Mouse (Mus musculus) stomach, embryonic 14.5 days (tissue): Measurements from ENCODE around the gene Aph1b. TPM values are rescaled to one million over a fixed set of nuclear protein-coding genes. Genes with fewer than 3 reads are reported as not detected.
"Not testable (repeated sequence)": the region's sequence is repeated elsewhere in the genome, so short reads cannot be mapped to it uniquely, and the experiment has no call there.

Experiments used
- ATAC-seq: fragments of 200-750 bp; cut with Nextera tagmentation; 2 replicates; pipeline ENCODE4 v1.8.0; 2017; ENCODE audit warnings: low read depth, moderate TSS enrichment; ENCODE audit not compliant: insufficient number of reproducible peaks, insufficient read depth, low FRiP score
- H3K27ac ChIP-seq: fragments of 300-500 bp; sonication (generic); 2 replicates; pipeline ENCODE4 v1.5.1; 2014; ENCODE audit warnings: mild to moderate bottlenecking, low read length, moderate library complexity, mixed read lengths
- H3K27me3 ChIP-seq: fragments of 300-500 bp; sonication (generic); 2 replicates; pipeline ENCODE4 v1.6.1; 2014; ENCODE audit warnings: low read length, control low read depth, mixed read lengths; ENCODE audit not compliant: control insufficient read depth, insufficient read depth
- H3K36me3 ChIP-seq: fragments of 300-500 bp; sonication (generic); 2 replicates; pipeline ENCODE4 v1.6.1; 2014; ENCODE audit warnings: mild to moderate bottlenecking, control low read depth, low read length, moderate library complexity, mixed read lengths; ENCODE audit not compliant: control insufficient read depth, insufficient read depth
- H3K4me1 ChIP-seq: fragments of 300-500 bp; sonication (generic); 2 replicates; pipeline ENCODE4 v1.6.1; 2014; ENCODE audit warnings: low read length, control low read depth, mixed read lengths; ENCODE audit not compliant: control insufficient read depth, insufficient read depth
- H3K4me2 ChIP-seq: fragments of 300-500 bp; sonication (generic); replicated peaks from 2 replicates; pipeline ENCODE4 v1.6.1; 2014; ENCODE audit warnings: low read depth, low read length, control low read depth
- H3K4me3 ChIP-seq: fragments of 300-500 bp; sonication (generic); 2 replicates; pipeline ENCODE4 v1.5.1; 2014; ENCODE audit warnings: low read depth, low read length, control low read depth
- H3K9ac ChIP-seq: fragments of 300-500 bp; sonication (generic); replicated peaks from 2 replicates; pipeline ENCODE4 v1.6.1; 2014; ENCODE audit warnings: low read depth, mild to moderate bottlenecking, control low read depth, low read length, moderate library complexity, mixed read lengths
- H3K9me3 ChIP-seq: fragments of 300-500 bp; sonication (generic); 2 replicates; pipeline ENCODE4 v1.6.1; 2016; ENCODE audit warnings: low read depth, low read length, control low read depth; ENCODE audit not compliant: control insufficient read depth
- WGBS: fragments of 180-500 bp; shearing (Covaris S2); extraction: QIAGEN DNeasy Blood & Tissue Kit; methylation state at CpG from one replicate; pipeline ENCODE4 v1.1.7; 2014; 5-methylcytosine and 5-hydroxymethylcytosine counted together
- polyA plus RNA-seq: library from polyadenylated mRNA; unstranded; fragments of >200 nt; fragmentation: Nextera tagmentation; extraction: Ambion mirVana; gene quantifications from 2 replicates; pipeline ENCODE4 v1.2.1, GENCODE M21; 2014

Aph1b gene
- 11.7 and 12.0 TPM in 2 replicates for polyA plus RNA-seq

- H3K4me2 ChIP-seq, result peak within 1 kb of the TSS; percentile 74
- under 1% methylated on average over 42 of the region's 42 CpGs for WGBS
- peak within 1 kb of the TSS; percentile 60 for H3K9ac ChIP-seq
- H3K27ac ChIP-seq, result peak within 1 kb of the TSS; percentile 84
- H3K9me3 ChIP-seq, result no peaks in the 10 kb centered on the region
- no peaks in the 10 kb centered on the region for H3K27me3 ChIP-seq
- H3K36me3 ChIP-seq, result no peaks in the 10 kb centered on the region
- H3K4me1 ChIP-seq, result peaks cover 3% of the 10 kb centered on the region; the same call in 1 of the 2 replicates
- ATAC-seq, result peak; percentile 98
- H3K4me3 ChIP-seq, result peak within 1 kb of the TSS; percentile 67
Observed at GRCm38 (mm10) chr9:66795464-66796324, at the start of gene Aph1b. Gene Aph1b (minus strand): TSS chr9:66795490.

- ATAC-seq, result peak; percentile 39; the same call in 1 of the 2 replicates
- Histone ChIP-seq H3K9ac (no peak overlapping the region), H3K36me3 (no peaks in the 10 kb centered on the region), H3K4me1 (0 out of 2 replicates have a peak, but pooled peaks cover 3% of the 10 kb centered on the region), H3K27ac (no peak overlapping the region), H3K9me3 (no peaks in the 10 kb centered on the region), H3K27me3 (no peaks in the 10 kb centered on the region), H3K4me3 (peak overlapping the region; percentile 61), H3K4me2 (peak overlapping the region; percentile 99)
- WGBS, result under 1% methylated on average over 24 of the region's 24 CpGs
Observed at GRCm38 (mm10) chr9:66835097-66835480, 39.8 kb upstream of the Aph1b start.

DNA sequence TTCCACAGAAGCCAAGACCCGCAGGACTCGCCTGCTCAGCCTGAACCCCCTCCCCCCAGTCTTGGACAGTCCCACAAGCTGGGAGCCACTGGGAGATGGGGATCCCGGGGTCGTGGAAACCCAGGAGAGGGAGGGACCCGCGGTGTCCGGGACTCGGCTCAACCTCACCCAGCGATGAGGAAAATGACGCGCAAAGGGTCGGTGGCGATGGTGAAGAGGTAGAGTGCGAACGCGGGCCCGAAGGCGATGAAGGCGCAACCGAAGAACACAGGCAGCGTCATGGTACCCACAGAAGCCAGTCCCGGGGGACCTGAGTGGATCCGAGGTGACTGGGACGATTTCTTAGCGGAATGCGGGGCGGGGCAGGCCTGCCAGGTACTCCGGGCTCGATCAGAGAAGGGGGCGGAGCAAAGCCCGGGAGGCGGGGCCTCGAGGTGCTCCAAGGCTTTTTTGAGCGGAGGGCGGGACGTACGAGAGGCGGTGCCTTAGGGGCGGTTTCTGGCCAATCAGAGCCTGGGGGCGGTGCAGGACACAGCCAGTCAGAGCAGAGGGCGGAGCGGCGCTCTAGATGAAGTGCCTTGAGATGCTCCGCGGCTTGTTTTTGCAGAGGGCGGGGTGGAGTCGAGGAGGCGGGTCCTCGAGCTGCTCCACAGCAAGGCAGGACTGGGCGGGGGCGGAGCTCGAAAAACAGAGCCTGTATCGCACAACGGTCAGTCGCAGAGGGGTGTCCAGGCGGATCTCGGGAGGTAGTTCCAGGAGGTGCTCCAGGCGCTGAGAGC lies 39.2 kb upstream of the Aph1b start, which contains the start of gene Aph1c:
Aph1c (minus strand) TSS at position 409 of the 779 bp plus-strand sequence.
- ATAC-seq, result peak; percentile 100
- Histone ChIP-seq H3K9ac (peak within 1 kb of the TSS; percentile 40; the same call in 1 of the 2 replicates), H3K36me3 (no peaks in the 10 kb centered on the region), H3K4me3 (peak within 1 kb of the TSS; percentile 61), H3K27ac (no peak within 1 kb of the TSS), H3K9me3 (no peaks in the 10 kb centered on the region), H3K4me2 (peak within 1 kb of the TSS; percentile 99), H3K4me1 (0 out of 2 replicates have a peak, but pooled peaks cover 3% of the 10 kb centered on the region), H3K27me3 (no peaks in the 10 kb centered on the region)
- WGBS, result under 1% methylated on average over 58 of the region's 58 CpGs

GRCm38 (mm10) chr9:66833851-66834250 lies 38.6 kb upstream of the Aph1b start:
- H3K9ac ChIP-seq, result no peak overlapping the region
- no peak overlapping the region for H3K27ac ChIP-seq
- 22% methylated on average over 7 of the region's 7 CpGs for WGBS
- peak overlapping the region; percentile 99 for H3K4me2 ChIP-seq
- no peak for ATAC-seq
- H3K4me1 ChIP-seq, result 0 out of 2 replicates have a peak, but pooled peaks cover 3% of the 10 kb centered on the region
- H3K27me3 ChIP-seq, result no peaks in the 10 kb centered on the region
- no peaks in the 10 kb centered on the region for H3K36me3 ChIP-seq
- H3K9me3 ChIP-seq, result no peaks in the 10 kb centered on the region
- peak overlapping the region; percentile 61 for H3K4me3 ChIP-seq

DNA sequence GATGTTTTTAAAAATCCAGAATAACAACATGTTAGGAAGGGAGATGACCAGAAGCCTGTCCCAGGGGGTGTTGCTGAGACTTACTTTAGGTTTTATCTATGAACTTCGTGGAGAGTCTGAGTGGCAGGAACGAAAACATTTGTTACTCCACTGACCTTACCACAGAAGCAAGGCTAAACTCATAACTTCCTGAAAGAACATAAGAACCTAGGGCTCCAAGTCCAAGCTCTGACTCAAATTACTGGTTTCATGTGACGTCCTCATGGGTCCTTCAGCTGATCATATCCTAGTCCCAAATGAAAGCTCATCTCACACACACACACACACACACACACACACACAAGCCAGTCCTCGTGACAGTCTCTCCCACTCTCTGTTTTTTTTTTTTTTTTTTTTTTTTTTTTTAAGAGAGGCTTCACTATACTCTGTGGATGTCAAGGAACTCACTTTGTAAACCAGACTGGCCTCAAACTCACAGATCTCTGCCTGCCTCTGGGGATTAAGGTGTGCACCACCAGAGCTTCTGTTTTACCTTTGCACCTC lies 37.1 kb upstream of the Aph1b start:
- WGBS, result 55% methylated on average over 4 of the region's 4 CpGs
- no peak for ATAC-seq

GRCm38 (mm10) chr9:66825990-66826389 lies 30.7 kb upstream of the Aph1b start:
- Histone ChIP-seq H3K4me2 (no peak overlapping the region), H3K4me3 (no peak overlapping the region), H3K9ac (no peak overlapping the region), H3K4me1 (no peaks in the 10 kb centered on the region), H3K27ac (no peak overlapping the region), H3K36me3 (no peaks in the 10 kb centered on the region), H3K9me3 (no peaks in the 10 kb centered on the region), H3K27me3 (no peaks in the 10 kb centered on the region)
- no peak for ATAC-seq
- 39% methylated on average over 1 of the region's 1 CpGs for WGBS

More for the DNA sequence above, 37.1 kb upstream of the Aph1b start:
- no peaks in the 10 kb centered on the region for H3K27me3 ChIP-seq
- H3K4me2 ChIP-seq, result no peak overlapping the region
- H3K9ac ChIP-seq, result no peak overlapping the region
- 0 out of 2 replicates have a peak, but pooled peaks cover 3% of the 10 kb centered on the region for H3K4me1 ChIP-seq
- no peak overlapping the region for H3K4me3 ChIP-seq
- H3K27ac ChIP-seq, result no peak overlapping the region
- no peaks in the 10 kb centered on the region for H3K36me3 ChIP-seq
- no peaks in the 10 kb centered on the region for H3K9me3 ChIP-seq

- H3K9ac ChIP-seq, H3K4me3 ChIP-seq, ATAC-seq, H3K9me3 ChIP-seq, H3K27me3 ChIP-seq, H3K4me1 ChIP-seq, H3K4me2 ChIP-seq, H3K27ac ChIP-seq, H3K36me3 ChIP-seq: not testable (repeated sequence)
- WGBS, result no CpG with 5 or more reads among the region's 5 CpGs
Observed at GRCm38 (mm10) chr9:66822255-66822654, 27.0 kb upstream of the Aph1b start.

GRCm38 (mm10) chr9:66820996-66821395 lies 25.7 kb upstream of the Aph1b start:
- no peak overlapping the region for H3K4me2 ChIP-seq
- WGBS, result 71% methylated on average over 5 of the region's 5 CpGs
- H3K9ac ChIP-seq, result no peak overlapping the region
- H3K27ac ChIP-seq, result no peak overlapping the region
- H3K36me3 ChIP-seq, result no peaks in the 10 kb centered on the region
- H3K9me3 ChIP-seq, result no peaks in the 10 kb centered on the region
- H3K27me3 ChIP-seq, result no peaks in the 10 kb centered on the region
- H3K4me3 ChIP-seq, result no peak overlapping the region
- no peak for ATAC-seq
- no peaks in the 10 kb centered on the region for H3K4me1 ChIP-seq
